In genomic region chr10:75112405-75112804, GRCm38 (mm10) we compare ENCODE assay signal across 18 mouse cellular contexts. TPM values are rescaled to one million over a fixed set of nuclear protein-coding genes. Genes with fewer than 3 reads are reported as not detected.
A peak's percentile ranks its signal among the peaks of the same experiment; 100 is the strongest.
DNase-seq lines count a peak whose midpoint lies in the region; ATAC-seq lines count a peak whose summit lies in the region.
"Had no signal": no experiment of that assay in that cellular context is flagged by ENCODE, and none has a peak within 500 bp of the region (broad histone marks: within the 10 kb centered on the region; RNA-seq: fewer than 3 reads in every experiment).

No protein-coding gene starts in this region.

- H3K4me3 ChIP-seq in midbrain, embryonic 12.5 days: no peak overlapping the region
- H3K4me3 ChIP-seq in midbrain, embryonic 10.5 days: no peak overlapping the region
- H3K4me3 ChIP-seq in embryonic facial prominence, embryonic 15.5 days (replicated peaks): no peak overlapping the region
- no peak overlapping the region for H3K4me3 ChIP-seq in stomach, embryonic 15.5 days (replicated peaks)
- H3K4me3 ChIP-seq: limb, embryonic 12.5 days; neural tube, embryonic 12.5 days had no signal

- H3K4me1 ChIP-seq in midbrain, embryonic 12.5 days: peaks cover 8% of the 10 kb centered on the region
- peaks cover 14% of the 10 kb centered on the region for H3K4me1 ChIP-seq in midbrain, embryonic 10.5 days
- H3K4me1 ChIP-seq in embryonic facial prominence, embryonic 15.5 days: peaks cover 61% of the 10 kb centered on the region
- peaks cover 18% of the 10 kb centered on the region for H3K4me1 ChIP-seq in stomach, embryonic 15.5 days

- no peak overlapping the region for H3K4me2 ChIP-seq in midbrain, embryonic 12.5 days (replicated peaks)
- H3K4me2 ChIP-seq in embryonic facial prominence, embryonic 15.5 days (replicated peaks): no peak overlapping the region
- no peak overlapping the region for H3K4me2 ChIP-seq in stomach, embryonic 15.5 days
- H3K4me2 ChIP-seq: heart, embryonic 11.5 days; limb, embryonic 12.5 days; neural tube, embryonic 12.5 days had no signal

- WGBS in midbrain, embryonic 12.5 days: 79% methylated on average over 3 of the region's 3 CpGs
- 82% methylated on average over 3 of the region's 3 CpGs for WGBS in midbrain, embryonic 10.5 days
- 46% methylated on average over 3 of the region's 3 CpGs for WGBS in embryonic facial prominence, embryonic 15.5 days
- 68% methylated on average over 3 of the region's 3 CpGs for WGBS in stomach, embryonic 15.5 days

- H3K9me3 ChIP-seq in midbrain, embryonic 12.5 days: no peaks in the 10 kb centered on the region
- H3K9me3 ChIP-seq in midbrain, embryonic 10.5 days (replicated peaks): no peaks in the 10 kb centered on the region
- no peaks in the 10 kb centered on the region for H3K9me3 ChIP-seq in embryonic facial prominence, embryonic 15.5 days (replicated peaks)
- H3K9me3 ChIP-seq in stomach, embryonic 15.5 days: no peaks in the 10 kb centered on the region
- H3K9me3 ChIP-seq: limb, embryonic 12.5 days; neural tube, embryonic 12.5 days had no signal

- no peak for DNase-seq in frontal cortex, adult 2 months (ENCODE audit: extremely low spot score in 1 of 2, low spot score in 1 of 2)
- no peak for DNase-seq in midbrain, embryonic 10.5 days (ENCODE audit: low spot score)
- DNase-seq in lung, postnatal 14 days: no peak
- DNase-seq: cerebellum, adult 18-20 months; gastrocnemius, postnatal 10 days; heart, postnatal 36 days; kidney, postnatal 10 days; right cerebral cortex, postnatal 4 days had no signal

- no peaks in the 10 kb centered on the region for H3K27me3 ChIP-seq in midbrain, embryonic 12.5 days
- H3K27me3 ChIP-seq in midbrain, embryonic 10.5 days (ENCODE audit: low read depth, poor library complexity, severe bottlenecking): no peaks in the 10 kb centered on the region
- no peaks in the 10 kb centered on the region for H3K27me3 ChIP-seq in embryonic facial prominence, embryonic 15.5 days
- H3K27me3 ChIP-seq in stomach, embryonic 15.5 days (replicated peaks): no peaks in the 10 kb centered on the region
- H3K27me3 ChIP-seq: limb, embryonic 12.5 days; neural tube, embryonic 12.5 days had no signal

- no peak overlapping the region for H3K27ac ChIP-seq in midbrain, embryonic 12.5 days (replicated peaks)
- no peak overlapping the region for H3K27ac ChIP-seq in midbrain, embryonic 10.5 days (replicated peaks)
- peak overlapping the region; percentile 72 for H3K27ac ChIP-seq in embryonic facial prominence, embryonic 15.5 days (replicated peaks)
- H3K27ac ChIP-seq in stomach, embryonic 15.5 days: peak overlapping the region; percentile 48; the same call in 1 of the 2 replicates
- H3K27ac ChIP-seq: neural tube, embryonic 12.5 days had no signal

- H3K9ac ChIP-seq in midbrain, embryonic 12.5 days (replicated peaks): no peak overlapping the region
- no peak overlapping the region for H3K9ac ChIP-seq in embryonic facial prominence, embryonic 15.5 days
- H3K9ac ChIP-seq in stomach, embryonic 15.5 days: no peak overlapping the region
- H3K9ac ChIP-seq: limb, embryonic 12.5 days; neural tube, embryonic 12.5 days had no signal

- no peaks in the 10 kb centered on the region for H3K36me3 ChIP-seq in midbrain, embryonic 12.5 days
- H3K36me3 ChIP-seq in midbrain, embryonic 10.5 days: no peaks in the 10 kb centered on the region
- no peaks in the 10 kb centered on the region for H3K36me3 ChIP-seq in embryonic facial prominence, embryonic 15.5 days
- H3K36me3 ChIP-seq in stomach, embryonic 15.5 days: no peaks in the 10 kb centered on the region
- H3K36me3 ChIP-seq: G1E; neural tube, embryonic 12.5 days had no signal

- ATAC-seq in frontal cortex, adult (ENCODE audit: low TSS enrichment): peak; percentile 33
- ATAC-seq in midbrain, embryonic 12.5 days (ENCODE audit: low FRiP score, low read depth): peak; percentile 28; the same call in 1 of the 2 replicates
- no peak for ATAC-seq in embryonic facial prominence, embryonic 15.5 days (ENCODE audit: insufficient number of reproducible peaks, low FRiP score, low TSS enrichment, low read depth)
- ATAC-seq in stomach, embryonic 15.5 days (ENCODE audit: insufficient read depth, low FRiP score, low read depth): no peak; the same call in 1 of the 2 replicates
- ATAC-seq: forebrain, embryonic 14.5 days; intestine, postnatal 0 days had no signal

RNA-seq across cellular contexts. Expression of gene Bcr, which starts 52.0 kb away (rescaled TPM):
- 68.9 and 69.4 TPM in 2 replicates for polyA plus RNA-seq in frontal cortex, adult 2 months (2012; rRNA removed)
- polyA plus RNA-seq in midbrain, embryonic 12.5 days (2016; fragmentation: Nextera tagmentation; extraction: Ambion mirVana): 10.8 and 11.7 TPM in 2 replicates
- polyA plus RNA-seq in midbrain, embryonic 10.5 days (2016; fragmentation: Nextera tagmentation; extraction: Ambion mirVana): 5.1 and 6.9 TPM in 2 replicates
- 7.5 and 9.2 TPM in 2 replicates for polyA plus RNA-seq in embryonic facial prominence, embryonic 15.5 days (2015; fragmentation: Nextera tagmentation; extraction: Ambion mirVana)
- polyA plus RNA-seq in stomach, embryonic 15.5 days (2015; fragmentation: Nextera tagmentation; extraction: Ambion mirVana): 7.5 and 8.9 TPM in 2 replicates
- polyA plus RNA-seq: G1E had no signal

Comparison
In these comparisons a context has a peak if more than half of its experiments do, and no peak if none do; other contexts are left out.
1. ATAC-seq: peak in frontal cortex, adult (single experiment) and midbrain, embryonic 12.5 days (single experiment); none in embryonic facial prominence, embryonic 15.5 days (single experiment) and stomach, embryonic 15.5 days (single experiment).
2. H3K27ac ChIP-seq: peak in embryonic facial prominence, embryonic 15.5 days (single experiment) and stomach, embryonic 15.5 days (single experiment); none in midbrain, embryonic 12.5 days (single experiment) and midbrain, embryonic 10.5 days (single experiment).